Mouse (Mus musculus) neural tube, embryonic 12.5 days (tissue): ENCODE measurements around the gene Gtpbp2. TPM values are rescaled to one million over a fixed set of nuclear protein-coding genes. Genes with fewer than 3 reads are reported as not detected.

Experiments
- ATAC-seq: fragments of 200-750 bp; cut with Nextera tagmentation; 2 replicates; pipeline ENCODE4 v1.8.0; 2017; ENCODE audit warnings: low read depth, mild to moderate bottlenecking, moderate TSS enrichment, moderate library complexity; ENCODE audit not compliant: low FRiP score
- H3K27ac ChIP-seq: fragments of 300-500 bp; sonication (generic); 2 replicates; pipeline ENCODE4 v1.5.1; 2016
- H3K27me3 ChIP-seq: fragments of 300-500 bp; sonication (generic); replicated peaks from 2 replicates; pipeline ENCODE4 v1.6.1; 2016; ENCODE audit warnings: mild to moderate bottlenecking
- H3K36me3 ChIP-seq: fragments of 300-500 bp; sonication (generic); 2 replicates; pipeline ENCODE4 v1.6.1; 2016; ENCODE audit warnings: mild to moderate bottlenecking
- H3K4me1 ChIP-seq: fragments of 300-500 bp; sonication (generic); 2 replicates; pipeline ENCODE4 v1.6.1; 2016
- H3K4me2 ChIP-seq: fragments of 300-500 bp; sonication (generic); replicated peaks from 2 replicates; pipeline ENCODE4 v1.6.1; 2016; ENCODE audit warnings: mild to moderate bottlenecking
- H3K4me3 ChIP-seq: fragments of 300-500 bp; sonication (generic); 2 replicates; pipeline ENCODE4 v1.5.1; 2016
- H3K9ac ChIP-seq: fragments of 300-500 bp; sonication (generic); 2 replicates; pipeline ENCODE4 v1.6.1; 2016; ENCODE audit warnings: mild to moderate bottlenecking
- H3K9me3 ChIP-seq: fragments of 300-500 bp; sonication (generic); 2 replicates; pipeline ENCODE4 v1.6.1; 2016; ENCODE audit warnings: mild to moderate bottlenecking
- WGBS: fragments of 180-500 bp; shearing (Covaris S2); methylation state at CpG from one replicate; pipeline ENCODE4 v1.1.7; 2016; 5-methylcytosine and 5-hydroxymethylcytosine counted together
- polyA plus RNA-seq: library from polyadenylated mRNA; unstranded; fragments of >200 nt; fragmentation: Nextera tagmentation; extraction: Ambion mirVana; gene quantifications from 2 replicates; pipeline ENCODE4 v1.2.1, GENCODE M21; 2016

Gene Gtpbp2
- polyA plus RNA-seq, 1 experiment from 2014 or later, result 47.6 TPM

- Histone ChIP-seq H3K4me3 (peak overlapping the region; percentile 82), H3K27ac (peak overlapping the region; percentile 10; the same call in 1 of the 2 replicates), H3K4me2 (peak overlapping the region; percentile 74), H3K27me3 (no peaks in the 10 kb centered on the region), H3K4me1 (peaks cover 26% of the 10 kb centered on the region), H3K36me3 (peaks cover 15% of the 10 kb centered on the region), H3K9me3 (no peaks in the 10 kb centered on the region), H3K9ac (peak overlapping the region; percentile 42; the same call in 1 of the 2 replicates)
- under 1% methylated on average over 16 of the region's 16 CpGs for WGBS
- peak; percentile 79 for ATAC-seq
Measured at GRCm38 (mm10) chr17:46160090-46160662, 656 bp upstream of the Gtpbp2 start.

- Histone ChIP-seq H3K9ac (peak overlapping the region; percentile 81), H3K27me3 (no peaks in the 10 kb centered on the region), H3K36me3 (peaks cover 25% of the 10 kb centered on the region), H3K4me2 (peak overlapping the region; percentile 74), H3K27ac (peak overlapping the region; percentile 34; the same call in 1 of the 2 replicates), H3K4me1 (peaks cover 26% of the 10 kb centered on the region), H3K9me3 (no peaks in the 10 kb centered on the region), H3K4me3 (peak overlapping the region; percentile 82)
- ATAC-seq, result peak; percentile 34
- WGBS, result under 1% methylated on average over 19 of the region's 19 CpGs
Measured at GRCm38 (mm10) chr17:46161179-46161578, 347 bp downstream of the Gtpbp2 start.

GRCm38 (mm10) chr17:46161710-46162109 lies 878 bp downstream of the Gtpbp2 start:
- H3K4me3 ChIP-seq, result peak overlapping the region; percentile 82
- H3K27ac ChIP-seq, result no peak overlapping the region
- peak overlapping the region; percentile 81 for H3K9ac ChIP-seq
- H3K9me3 ChIP-seq, result no peaks in the 10 kb centered on the region
- ATAC-seq, result no peak
- H3K4me2 ChIP-seq, result peak overlapping the region; percentile 74
- H3K27me3 ChIP-seq, result no peaks in the 10 kb centered on the region
- H3K36me3 ChIP-seq, result peaks cover 30% of the 10 kb centered on the region
- WGBS, result 52% methylated on average over 9 of the region's 9 CpGs
- H3K4me1 ChIP-seq, result peaks cover 26% of the 10 kb centered on the region

- H3K27me3 ChIP-seq, result no peaks in the 10 kb centered on the region
- peaks cover 39% of the 10 kb centered on the region for H3K36me3 ChIP-seq
- WGBS, result 92% methylated on average over 7 of the region's 7 CpGs
- H3K9me3 ChIP-seq, result no peaks in the 10 kb centered on the region
- no peak for ATAC-seq
- no peak overlapping the region for H3K27ac ChIP-seq
- H3K4me1 ChIP-seq, result peaks cover 26% of the 10 kb centered on the region
- no peak overlapping the region for H3K9ac ChIP-seq
- peak overlapping the region; percentile 74; the same call in 1 of the 2 replicates for H3K4me2 ChIP-seq
- H3K4me3 ChIP-seq, result no peak overlapping the region
Measured at GRCm38 (mm10) chr17:46162551-46162950, 1.7 kb downstream of the Gtpbp2 start.

GRCm38 (mm10) chr17:46162951-46163421 lies 2.2 kb downstream of the Gtpbp2 start:
- Histone ChIP-seq H3K4me1 (peaks cover 26% of the 10 kb centered on the region), H3K27me3 (no peaks in the 10 kb centered on the region), H3K9me3 (no peaks in the 10 kb centered on the region), H3K27ac (no peak overlapping the region), H3K36me3 (peaks cover 43% of the 10 kb centered on the region), H3K4me2 (peak overlapping the region; percentile 74; the same call in 1 of the 2 replicates), H3K4me3 (no peak overlapping the region), H3K9ac (no peak overlapping the region)
- 89% methylated on average over 9 of the region's 9 CpGs for WGBS
- no peak for ATAC-seq

- Histone ChIP-seq H3K4me2 (no peak overlapping the region), H3K9me3 (no peaks in the 10 kb centered on the region), H3K4me1 (peaks cover 26% of the 10 kb centered on the region), H3K27me3 (no peaks in the 10 kb centered on the region), H3K36me3 (peaks cover 56% of the 10 kb centered on the region), H3K27ac (no peak overlapping the region), H3K4me3 (no peak overlapping the region), H3K9ac (no peak overlapping the region)
- 95% methylated on average over 8 of the region's 8 CpGs for WGBS
- no peak for ATAC-seq
Measured at GRCm38 (mm10) chr17:46164301-46164700, 3.5 kb downstream of the Gtpbp2 start.

- peaks cover 61% of the 10 kb centered on the region for H3K36me3 ChIP-seq
- 93% methylated on average over 10 of the region's 10 CpGs for WGBS
Measured at GRCm38 (mm10) chr17:46164791-46165190, 4.0 kb downstream of the Gtpbp2 start.

GRCm38 (mm10) chr17:46165460-46165859 lies 4.6 kb downstream of the Gtpbp2 start:
- Histone ChIP-seq H3K4me1 (peaks cover 18% of the 10 kb centered on the region), H3K4me3 (no peak overlapping the region), H3K27me3 (no peaks in the 10 kb centered on the region), H3K36me3 (peaks cover 65% of the 10 kb centered on the region), H3K4me2 (no peak overlapping the region), H3K9ac (no peak overlapping the region), H3K27ac (no peak overlapping the region), H3K9me3 (no peaks in the 10 kb centered on the region)
- WGBS, result 92% methylated on average over 12 of the region's 12 CpGs
- no peak for ATAC-seq

More at GRCm38 (mm10) chr17:46164791-46165190, 4.0 kb downstream of the Gtpbp2 start:
- no peak overlapping the region for H3K9ac ChIP-seq
- H3K27ac ChIP-seq, result no peak overlapping the region
- H3K27me3 ChIP-seq, result no peaks in the 10 kb centered on the region
- H3K4me1 ChIP-seq, result peaks cover 23% of the 10 kb centered on the region
- H3K4me2 ChIP-seq, result no peak overlapping the region
- ATAC-seq, result no peak
- H3K4me3 ChIP-seq, result no peak overlapping the region
- H3K9me3 ChIP-seq, result no peaks in the 10 kb centered on the region

GRCm38 (mm10) chr17:46166270-46166669 lies 5.4 kb downstream of the Gtpbp2 start:
- H3K4me3 ChIP-seq, result no peak overlapping the region
- H3K9ac ChIP-seq, result no peak overlapping the region
- H3K4me2 ChIP-seq, result no peak overlapping the region
- no peaks in the 10 kb centered on the region for H3K9me3 ChIP-seq
- H3K4me1 ChIP-seq, result peaks cover 18% of the 10 kb centered on the region
- 90% methylated on average over 5 of the region's 5 CpGs for WGBS
- peaks cover 73% of the 10 kb centered on the region for H3K36me3 ChIP-seq
- no peaks in the 10 kb centered on the region for H3K27me3 ChIP-seq
- ATAC-seq, result no peak
- H3K27ac ChIP-seq, result no peak overlapping the region

- Histone ChIP-seq H3K36me3 (peaks cover 78% of the 10 kb centered on the region), H3K27me3 (no peaks in the 10 kb centered on the region), H3K9me3 (no peaks in the 10 kb centered on the region), H3K4me2 (no peak overlapping the region), H3K4me3 (no peak overlapping the region), H3K27ac (no peak overlapping the region), H3K4me1 (peaks cover 10% of the 10 kb centered on the region; the same call in 1 of the 2 replicates), H3K9ac (no peak overlapping the region)
- ATAC-seq, result no peak
- WGBS, result 82% methylated on average over 11 of the region's 11 CpGs
Measured at GRCm38 (mm10) chr17:46167014-46167413, 6.2 kb downstream of the Gtpbp2 start.

GRCm38 (mm10) chr17:46168318-46168717 lies 7.5 kb downstream of the Gtpbp2 start:
- H3K27ac ChIP-seq, result no peak overlapping the region
- H3K9ac ChIP-seq, result no peak overlapping the region; the same call in 1 of the 2 replicates
- no peak for ATAC-seq
- no peaks in the 10 kb centered on the region for H3K4me1 ChIP-seq
- H3K36me3 ChIP-seq, result peaks cover 86% of the 10 kb centered on the region
- H3K27me3 ChIP-seq, result no peaks in the 10 kb centered on the region
- H3K4me3 ChIP-seq, result no peak overlapping the region
- no peaks in the 10 kb centered on the region for H3K9me3 ChIP-seq
- 61% methylated on average over 5 of the region's 5 CpGs for WGBS
- H3K4me2 ChIP-seq, result no peak overlapping the region

GRCm38 (mm10) chr17:46168768-46169167 lies 7.9 kb downstream of the Gtpbp2 start:
- no peak for ATAC-seq
- 87% methylated on average over 5 of the region's 5 CpGs for WGBS
- H3K36me3 ChIP-seq, result peaks cover 84% of the 10 kb centered on the region

GRCm38 (mm10) chr17:46170538-46170937 lies 9.7 kb downstream of the Gtpbp2 start:
- Histone ChIP-seq H3K4me2 (no peak overlapping the region), H3K36me3 (peaks cover 76% of the 10 kb centered on the region), H3K4me1 (no peaks in the 10 kb centered on the region), H3K27me3 (no peaks in the 10 kb centered on the region), H3K9ac (no peak overlapping the region), H3K4me3 (no peak overlapping the region), H3K27ac (no peak overlapping the region), H3K9me3 (no peaks in the 10 kb centered on the region)
- ATAC-seq, result no peak
- WGBS, result 72% methylated on average over 3 of the region's 3 CpGs

More at GRCm38 (mm10) chr17:46168768-46169167, 7.9 kb downstream of the Gtpbp2 start:
- no peak overlapping the region for H3K4me3 ChIP-seq
- H3K27ac ChIP-seq, result no peak overlapping the region
- no peaks in the 10 kb centered on the region for H3K4me1 ChIP-seq
- H3K9ac ChIP-seq, result no peak overlapping the region; the same call in 1 of the 2 replicates
- no peaks in the 10 kb centered on the region for H3K9me3 ChIP-seq
- H3K4me2 ChIP-seq, result no peak overlapping the region
- no peaks in the 10 kb centered on the region for H3K27me3 ChIP-seq
